Mouse (Mus musculus) cerebellum, adult 2 months (tissue): ENCODE results near the gene Agk. TPM values are rescaled to one million over a fixed set of nuclear protein-coding genes. Genes with fewer than 3 reads are reported as not detected.

Source experiments
- DNase-seq, 2 experiments: peaks; one replicate each; pipeline ENCODE4 v3.0.0; 2021
- H3K27ac ChIP-seq: fragments of 200-500 bp; 2 replicates; pipeline ENCODE4 v1.5.1; 2012; ENCODE audit warnings: low read length, control low read depth, inconsistent platforms; ENCODE audit not compliant: insufficient read depth
- H3K27me3 ChIP-seq: fragments of 200-500 bp; 2 replicates; pipeline ENCODE4 v1.6.1; 2012; ENCODE audit warnings: inconsistent platforms, mild to moderate bottlenecking, low read length, moderate library complexity; ENCODE audit not compliant: control insufficient read depth, insufficient read depth
- H3K4me1 ChIP-seq: fragments of 200-500 bp; 2 replicates; pipeline ENCODE4 v1.6.1; 2011; ENCODE audit warnings: low read length; ENCODE audit not compliant: control insufficient read depth, insufficient read depth
- H3K4me3 ChIP-seq: fragments of 200-500 bp; replicated peaks from 2 replicates; pipeline ENCODE3; 2011; ENCODE audit warnings: mild to moderate bottlenecking, low read depth, low read length, control low read depth; ENCODE audit not compliant: insufficient read depth
- CTCF ChIP-seq: fragments of 200-500 bp; IDR thresholded peaks from 2 replicates; pipeline ENCODE4 v1.5.1; 2011; ENCODE audit warnings: low read depth, mild to moderate bottlenecking, control low read depth, low read length, moderate library complexity, borderline replicate concordance; ENCODE audit not compliant: insufficient read depth
- POLR2A ChIP-seq: fragments of 200-500 bp; IDR thresholded peaks from 2 replicates; pipeline ENCODE4 v1.6.1; 2011; ENCODE audit warnings: low read length, control low read depth, borderline replicate concordance; ENCODE audit not compliant: insufficient read depth
- WGBS: fragments of 180-500 bp; shearing (Covaris S2); methylation state at CpG from one replicate; pipeline ENCODE4 v1.1.7; 2018; 5-methylcytosine and 5-hydroxymethylcytosine counted together
- polyA plus RNA-seq: library from polyadenylated mRNA; depleted of rRNA; stranded (reverse); fragments of >200 nt; gene quantifications from 2 replicates; pipeline ENCODE4 v1.2.3, GENCODE M21; 2012; rRNA removed

The Agk gene
- polyA plus RNA-seq, 1 experiment: 34.8 TPM

DNA sequence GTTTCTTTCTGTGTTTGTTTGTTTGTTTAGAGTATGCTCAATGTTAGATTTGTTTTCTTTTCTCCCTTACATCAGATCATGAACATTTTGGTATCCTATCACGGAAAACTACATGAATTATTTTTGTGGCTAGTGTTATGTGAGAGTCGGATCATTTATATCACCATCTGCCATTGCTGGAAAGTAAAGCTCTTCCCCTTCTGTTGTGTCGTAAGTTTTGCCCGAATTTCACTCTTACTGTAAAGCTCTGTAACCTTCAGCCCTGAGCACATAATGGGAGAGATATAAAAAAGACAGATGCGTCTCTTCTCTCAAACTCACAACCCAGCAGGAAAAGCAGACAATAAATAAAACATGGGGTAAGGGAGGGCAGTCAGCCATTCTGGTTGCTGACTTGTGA, 114.0 kb downstream of the Agk start, which contains the start of gene Wee2:
TSS of gene Wee2 (plus strand) at position 153 of the 400 bp plus-strand sequence.
- WGBS: 58% methylated on average over 5 of the region's 5 CpGs
- no peaks in the 10 kb centered on the region for H3K27me3 ChIP-seq
- TF ChIP-seq CTCF: no peak
- TF ChIP-seq POLR2A: no peak
- no peak for DNase-seq
- H3K4me1 ChIP-seq: peaks cover 2% of the 10 kb centered on the region; the same call in 1 of the 2 replicates
- H3K4me3 ChIP-seq: no peak within 1 kb of the TSS
- no peak within 1 kb of the TSS for H3K27ac ChIP-seq

DNA sequence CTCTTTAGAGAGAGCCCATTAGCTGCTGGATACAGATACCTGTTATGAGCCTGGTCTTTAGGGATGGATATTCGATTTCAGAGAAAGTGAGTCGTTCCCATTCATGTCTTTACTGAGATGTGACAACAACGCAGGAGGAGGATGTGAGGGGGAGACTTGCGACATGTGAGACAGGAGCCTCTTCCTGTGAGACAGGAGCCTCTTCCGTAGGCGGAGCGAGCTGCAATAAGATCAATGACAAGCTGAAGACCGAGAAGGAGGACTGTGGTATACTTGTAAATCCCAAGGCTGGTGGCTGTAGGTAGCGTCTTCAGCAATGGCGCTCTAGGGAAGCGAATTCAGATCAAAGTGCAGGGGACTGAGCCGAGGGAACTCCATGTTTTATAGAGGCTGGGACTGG, 114.8 kb downstream of the Agk start:
- no peak for TF ChIP-seq CTCF
- no peak for TF ChIP-seq POLR2A
- H3K4me1 ChIP-seq: no peaks in the 10 kb centered on the region
- 74% methylated on average over 12 of the region's 12 CpGs for WGBS
- H3K4me3 ChIP-seq: no peak overlapping the region
- H3K27me3 ChIP-seq: no peaks in the 10 kb centered on the region
- DNase-seq: no peak
- H3K27ac ChIP-seq: no peak overlapping the region

DNA sequence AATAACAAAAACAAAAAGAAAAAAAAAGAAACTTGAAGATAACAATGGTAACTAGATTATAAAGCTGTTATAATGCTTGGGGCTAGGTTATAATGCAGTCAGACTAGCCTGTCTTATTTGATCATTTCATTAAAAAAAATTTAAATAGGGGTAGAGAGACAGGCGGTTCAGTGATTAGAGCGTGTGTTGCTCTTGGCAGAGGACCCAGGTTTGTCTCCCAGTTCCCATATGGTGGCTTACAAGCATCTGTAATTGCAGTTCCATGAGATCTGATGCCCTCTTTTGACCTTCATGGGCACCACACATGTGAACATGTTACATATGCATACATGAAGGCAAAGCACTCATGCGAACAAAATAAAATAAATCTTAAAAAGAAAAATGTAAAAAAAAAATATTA, 116.3 kb downstream of the Agk start:
- Histone ChIP-seq H3K4me3 (no peak overlapping the region), H3K27me3 (no peaks in the 10 kb centered on the region; the same call in 1 of the 2 replicates), H3K27ac (no peak overlapping the region), H3K4me1 (no peaks in the 10 kb centered on the region)
- TF ChIP-seq CTCF (no peak), POLR2A (no peak)
- no peak for DNase-seq
- 33% methylated on average over 3 of the region's 3 CpGs for WGBS

DNA sequence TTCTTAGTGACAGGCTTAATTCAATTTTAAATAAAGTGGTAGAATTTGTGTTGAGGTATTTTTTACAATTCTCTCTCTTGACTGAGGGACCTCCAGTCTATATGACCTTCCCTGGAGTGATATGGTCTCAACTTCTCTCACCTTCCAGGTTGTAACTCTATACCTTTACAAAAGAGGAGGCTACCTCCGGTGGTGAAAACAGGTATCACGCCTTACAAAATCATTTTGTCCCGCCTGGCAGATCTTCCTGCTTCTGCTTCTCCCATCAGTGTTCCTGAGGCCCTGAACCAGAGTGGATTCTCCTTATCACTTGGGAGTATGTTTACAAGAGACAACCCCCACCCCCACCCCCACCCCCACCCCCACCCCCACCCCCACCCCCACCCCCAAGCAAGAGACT, 116.8 kb downstream of the Agk start:
- no peaks in the 10 kb centered on the region; the same call in 1 of the 2 replicates for H3K27me3 ChIP-seq
- WGBS: 64% methylated on average over 3 of the region's 3 CpGs
- DNase-seq: no peak
- no peak overlapping the region for H3K27ac ChIP-seq
- no peaks in the 10 kb centered on the region for H3K4me1 ChIP-seq
- TF ChIP-seq CTCF: no peak; the same call in 1 of the 2 replicates
- no peak for TF ChIP-seq POLR2A
- no peak overlapping the region for H3K4me3 ChIP-seq

DNA sequence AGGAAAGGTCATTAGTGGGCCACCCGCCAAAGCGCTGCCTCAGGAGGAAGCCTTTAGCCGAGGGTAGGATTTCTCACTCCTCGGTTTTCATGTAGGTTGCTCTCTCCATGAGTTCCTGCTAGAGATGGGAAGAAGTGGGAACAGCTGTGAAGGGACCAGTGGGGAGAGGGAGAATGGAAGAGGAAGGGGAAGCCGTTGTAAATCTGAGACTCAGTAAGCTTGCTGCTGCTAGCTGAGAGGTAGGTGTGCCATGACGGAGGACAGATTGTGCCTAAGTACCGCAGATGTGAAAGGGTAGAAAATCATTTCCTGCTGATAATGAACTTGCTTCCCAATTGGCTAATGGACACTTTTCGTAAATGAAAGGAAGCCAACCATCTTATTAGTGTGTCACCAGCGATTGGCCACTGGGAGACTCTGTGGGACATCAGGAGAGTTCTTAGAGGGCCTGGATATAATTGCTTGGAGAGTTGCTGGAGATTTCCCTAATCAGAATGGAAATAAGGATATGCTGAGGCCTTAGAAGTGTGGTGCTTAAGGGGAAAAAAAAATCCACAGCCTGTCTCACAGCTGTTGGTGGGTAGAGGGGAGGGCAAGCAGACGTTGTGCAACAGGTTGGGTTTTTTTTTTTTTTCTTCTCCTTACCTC, 118.4 kb downstream of the Agk start:
- TF ChIP-seq CTCF (no peak), POLR2A (no peak)
- Histone ChIP-seq H3K27ac (no peak overlapping the region), H3K4me3 (no peak overlapping the region), H3K27me3 (no peaks in the 10 kb centered on the region; the same call in 1 of the 2 replicates), H3K4me1 (no peaks in the 10 kb centered on the region)
- no peak for DNase-seq
- 56% methylated on average over 10 of the region's 10 CpGs for WGBS

Other genes starting within 250 kb of the Agk start
- gene E330009J07Rik, start 111.0 kb downstream of the Agk start, polyA plus RNA-seq: 64.6 and 67.0 TPM in 2 replicates
- 0.28 and 0.41 TPM in 2 replicates for gene Wee2, start 113.9 kb downstream of the Agk start, polyA plus RNA-seq
- gene Ssbp1, start 146.2 kb downstream of the Agk start, polyA plus RNA-seq: 44.5 and 47.0 TPM in 2 replicates
- gene Tas2r137, start 166.1 kb downstream of the Agk start, polyA plus RNA-seq: 0.36 TPM in 1 of 2 replicates, not detected in the other
- gene Tas2r108, start 168.4 kb downstream of the Agk start, polyA plus RNA-seq: 0.41 and 0.67 TPM in 2 replicates
- gene Prss37, start 194.3 kb downstream of the Agk start, polyA plus RNA-seq: not detected in 2 replicates
- gene Olfr461, start 229.9 kb downstream of the Agk start, polyA plus RNA-seq: not detected in 2 replicates
- 0.16 and 0.23 TPM in 2 replicates for gene Olfr460, start 244.3 kb downstream of the Agk start, polyA plus RNA-seq